Mouse (Mus musculus): ENCODE measurements around the gene Rnf224.
"Not testable (repeated sequence)": the region's sequence is repeated elsewhere in the genome, so short reads cannot be mapped to it uniquely, and the experiment has no call there.

Rnf224 gene

GRCm38 (mm10) chr2:25236614-25237013, at the start of gene Rnf224:
Rnf224 (minus strand) TSS chr2:25236787.
- no peak for DNase-seq

- no peak for DNase-seq
These were observed 49.7 kb upstream of the Rnf224 start for GRCm38 (mm10) chr2:25286314-25286713.

- DNase-seq = no peak
These were observed 49.0 kb upstream of the Rnf224 start for GRCm38 (mm10) chr2:25285551-25285950.

- DNase-seq = peak; percentile 91
These were observed 42.6 kb upstream of the Rnf224 start for GRCm38 (mm10) chr2:25278928-25279882.

- DNase-seq = no peak
These were observed 36.4 kb upstream of the Rnf224 start for GRCm38 (mm10) chr2:25273010-25273409.

- no peak for DNase-seq
These were observed 35.9 kb upstream of the Rnf224 start for GRCm38 (mm10) chr2:25272515-25272914.

GRCm38 (mm10) chr2:25271827-25272511, 35.4 kb upstream of the Rnf224 start, which contains the start of the genes Ssna1 and Anapc2:
Ssna1 (minus strand) TSS chr2:25272438.
Anapc2 (plus strand) TSS chr2:25272478.
- DNase-seq = peak; percentile 99

GRCm38 (mm10) chr2:25267746-25268309, 31.2 kb upstream of the Rnf224 start:
- DNase-seq = no peak

GRCm38 (mm10) chr2:25267241-25267640, 30.7 kb upstream of the Rnf224 start:
- no peak for DNase-seq

- DNase-seq = peak; percentile 37
These were observed 30.1 kb upstream of the Rnf224 start for GRCm38 (mm10) chr2:25266720-25267119.

GRCm38 (mm10) chr2:25265897-25266656, 29.5 kb upstream of the Rnf224 start:
- no peak for DNase-seq

GRCm38 (mm10) chr2:25264851-25265250, 28.3 kb upstream of the Rnf224 start:
- DNase-seq = no peak

- no peak for DNase-seq
These were observed 27.7 kb upstream of the Rnf224 start for GRCm38 (mm10) chr2:25264286-25264660.

GRCm38 (mm10) chr2:25263623-25264285, 27.2 kb upstream of the Rnf224 start:
- DNase-seq = no peak

- DNase-seq = peak; percentile 36
These were observed 26.4 kb upstream of the Rnf224 start for GRCm38 (mm10) chr2:25262795-25263622.

- peak; percentile 95 for DNase-seq
These were observed 25.7 kb upstream of the Rnf224 start, which contains the start of gene Tprn for GRCm38 (mm10) chr2:25262291-25262767. Tprn (plus strand) TSS chr2:25262618.

- no peak for DNase-seq
These were observed 25.3 kb upstream of the Rnf224 start for GRCm38 (mm10) chr2:25261870-25262269.

- DNase-seq = no peak
These were observed 22.3 kb upstream of the Rnf224 start for GRCm38 (mm10) chr2:25258887-25259286.

GRCm38 (mm10) chr2:25257250-25257649, 20.7 kb upstream of the Rnf224 start:
- DNase-seq = not testable (repeated sequence)

GRCm38 (mm10) chr2:25256443-25257109, 20.0 kb upstream of the Rnf224 start:
- DNase-seq = peak; percentile 72
